Mouse (Mus musculus): ENCODE measurements around the gene Gapt. TPM values are rescaled to one million over a fixed set of nuclear protein-coding genes. Genes with fewer than 3 reads are reported as not detected.

Gapt gene
- total RNA-seq (2023; ENCODE audit: inconsistent age), result 21.4 to 22.9 TPM (median 22.7 TPM) in 4 replicates

GRCm38 (mm10) chr13:110356941-110357340 lies at the start of gene Gapt:
TSS of gene Gapt (minus strand) at chr13:110357199.

GRCm38 (mm10) chr13:110394291-110395178 lies 37.5 kb upstream of the Gapt start, which contains the start of gene Plk2:
TSS of gene Plk2 (plus strand) at chr13:110395046.

Other genes with a start within 250 kb of the Gapt start
- gene Rab3c, start 76.2 kb downstream of the Gapt start, total RNA-seq (2023; ENCODE audit: inconsistent age), result not detected in 4 replicates
- 382 to 421 TPM (median 410 TPM) in 4 replicates for gene Plk2, start 37.8 kb upstream of the Gapt start, total RNA-seq (2023; ENCODE audit: inconsistent age)

All from B cell, adult (primary cell).